Mouse (Mus musculus) ES-Bruce4 (cell line): Measurements from ENCODE around the gene Xpnpep3.
"Not testable (repeated sequence)": the region's sequence is repeated elsewhere in the genome, so short reads cannot be mapped to it uniquely, and the experiment has no call there.

Source experiments
- EP300 ChIP-seq: IDR thresholded peaks from 2 replicates; pipeline ENCODE4 v1.6.1; 2011; ENCODE audit warnings: low read depth, low read length; ENCODE audit not compliant: insufficient read depth
- POLR2A ChIP-seq: IDR thresholded peaks from one replicate; pipeline ENCODE4 v1.8.1; 2011; ENCODE audit warnings: low read length; ENCODE audit not compliant: insufficient read depth

GRCm38 (mm10) chr15:81480284-81480683, 80.3 kb downstream of the Xpnpep3 start:
- TF ChIP-seq EP300, POLR2A: not testable (repeated sequence)
